Mouse (Mus musculus): ENCODE results near the gene Prl.
"Not testable (repeated sequence)": the region's sequence is repeated elsewhere in the genome, so short reads cannot be mapped to it uniquely, and the experiment has no call there.

Gene Prl

DNA sequence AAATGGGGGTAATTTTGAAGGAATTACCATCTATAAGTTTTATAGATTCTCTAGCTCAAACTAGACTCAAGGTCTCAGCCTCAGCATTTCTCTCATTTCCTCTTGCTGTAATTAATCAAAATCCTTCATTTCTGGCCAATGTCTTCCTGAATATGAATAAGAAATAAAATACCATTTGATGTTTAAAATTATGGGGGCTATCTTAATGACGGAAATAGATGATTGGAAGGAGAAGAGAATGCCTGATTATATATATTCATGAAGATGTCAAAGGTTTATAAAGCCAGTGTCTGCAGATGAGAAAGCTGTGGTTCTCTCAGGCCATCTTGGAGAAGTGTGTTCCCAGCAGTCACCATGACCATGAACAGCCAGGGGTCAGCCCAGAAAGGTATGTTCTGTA, at the start of gene Prl:
Prl (plus strand) TSS at position 301 of the 400 bp plus-strand sequence.
- DNase-seq (ENCODE audit: low spot score): no peak

DNA sequence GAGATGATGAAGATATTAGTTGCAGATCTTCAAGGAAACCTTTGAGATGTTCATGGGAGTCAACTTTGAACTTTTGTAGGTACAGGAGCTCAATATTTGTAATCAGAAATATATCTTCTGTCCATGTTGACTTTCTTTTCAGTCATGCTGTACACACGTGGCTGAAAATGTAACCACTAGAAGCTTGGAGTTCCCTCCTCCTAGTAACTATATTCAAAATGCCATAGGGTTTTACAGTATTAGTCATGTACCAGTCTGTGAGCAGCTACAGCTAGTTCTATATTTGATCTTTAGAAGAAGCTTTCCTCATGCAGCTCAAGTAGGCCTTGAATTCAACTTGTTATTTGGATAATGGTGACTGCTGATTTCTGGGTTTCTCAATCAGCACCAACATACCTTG, 30.8 kb upstream of the Prl start:
- DNase-seq (ENCODE audit: low spot score): no peak

DNA sequence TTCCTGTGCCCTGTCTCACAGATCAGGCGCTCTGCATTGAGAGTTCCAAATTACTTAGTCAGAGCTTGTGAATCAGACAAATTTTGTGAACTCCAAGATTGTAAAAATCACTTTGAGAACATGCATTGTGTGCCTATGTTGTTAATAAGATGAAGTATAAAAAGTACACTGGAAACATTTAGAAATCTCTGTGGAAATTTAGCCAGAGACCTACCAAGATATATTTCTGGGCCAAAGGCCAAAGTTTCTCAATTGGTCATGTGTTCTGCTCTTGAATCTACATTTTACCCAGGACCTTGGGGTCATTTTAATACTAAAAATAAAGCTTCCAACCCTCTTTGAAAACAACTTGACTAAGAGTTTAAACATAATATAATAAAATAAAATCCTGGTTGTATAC, 30.0 kb upstream of the Prl start:
- DNase-seq (ENCODE audit: low spot score): no peak

DNA sequence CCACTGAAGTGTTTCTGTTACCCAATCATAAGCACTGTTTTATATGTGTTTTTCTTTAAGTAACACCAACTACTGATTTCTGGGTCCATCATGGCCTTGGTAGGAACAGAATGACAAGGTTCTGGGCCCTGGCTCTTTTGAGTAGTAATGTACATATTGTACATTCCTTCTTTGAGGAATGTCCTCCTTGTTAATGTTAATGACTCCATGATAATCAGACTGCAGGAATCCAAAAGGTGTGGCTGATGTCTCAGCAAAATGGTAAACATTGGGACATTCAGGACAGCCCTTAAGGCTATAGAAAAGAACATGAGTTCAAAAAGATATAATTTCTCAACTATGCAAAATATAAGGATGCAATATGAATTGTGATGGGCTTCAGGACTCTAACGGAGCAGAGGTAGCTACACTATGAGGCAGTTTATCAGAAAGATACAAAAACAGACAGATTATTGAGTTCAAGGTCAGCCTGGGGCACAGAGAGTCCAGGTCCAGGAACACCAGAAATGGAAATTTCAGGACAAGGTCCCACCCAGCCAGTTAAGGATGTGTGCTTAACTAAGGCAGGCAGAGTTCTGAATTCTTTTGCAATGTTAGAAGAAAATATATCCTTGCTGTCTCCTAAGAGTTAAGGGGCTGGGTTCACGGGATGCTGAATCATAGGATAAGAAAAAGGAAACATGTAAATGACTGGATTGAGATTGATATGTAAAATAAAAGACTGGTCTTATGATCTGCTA, 28.7 kb upstream of the Prl start:
- DNase-seq (ENCODE audit: low spot score): no peak

DNA sequence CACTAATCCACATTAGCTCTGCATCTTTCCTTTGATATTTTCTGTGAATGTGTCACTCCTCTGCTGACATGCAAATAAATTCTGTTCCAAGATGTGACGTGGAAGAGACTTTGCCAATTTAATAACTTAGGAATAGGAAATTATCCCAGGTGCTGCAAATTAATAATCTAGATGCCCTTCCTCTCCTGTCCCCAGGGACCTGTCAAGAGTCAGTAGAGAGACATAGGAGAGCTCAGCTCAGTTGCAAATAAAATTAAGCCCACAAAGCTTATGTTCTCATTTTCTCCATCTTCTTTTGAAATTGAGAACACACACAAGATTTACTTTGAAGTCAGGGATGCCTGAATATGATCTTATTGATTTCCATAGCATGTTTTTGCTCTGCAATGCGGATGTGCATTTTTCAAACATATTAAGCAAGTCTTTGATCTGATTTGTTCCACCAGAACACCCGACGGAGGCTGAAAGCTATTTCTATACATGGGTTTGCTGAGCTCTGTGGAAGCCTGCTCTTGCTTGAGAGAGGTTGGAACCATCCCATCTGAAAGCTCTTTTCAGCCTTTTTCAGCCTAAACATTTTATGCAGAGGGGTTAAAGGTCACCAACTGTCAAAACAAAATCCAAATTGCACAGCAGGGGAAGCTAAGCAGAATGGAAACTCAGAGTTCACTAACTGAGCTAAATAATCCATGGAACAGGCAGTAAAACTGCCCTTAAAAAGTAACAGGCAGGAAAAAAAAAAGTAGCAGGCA, 26.1 kb upstream of the Prl start:
- DNase-seq (ENCODE audit: low spot score): no peak

DNA sequence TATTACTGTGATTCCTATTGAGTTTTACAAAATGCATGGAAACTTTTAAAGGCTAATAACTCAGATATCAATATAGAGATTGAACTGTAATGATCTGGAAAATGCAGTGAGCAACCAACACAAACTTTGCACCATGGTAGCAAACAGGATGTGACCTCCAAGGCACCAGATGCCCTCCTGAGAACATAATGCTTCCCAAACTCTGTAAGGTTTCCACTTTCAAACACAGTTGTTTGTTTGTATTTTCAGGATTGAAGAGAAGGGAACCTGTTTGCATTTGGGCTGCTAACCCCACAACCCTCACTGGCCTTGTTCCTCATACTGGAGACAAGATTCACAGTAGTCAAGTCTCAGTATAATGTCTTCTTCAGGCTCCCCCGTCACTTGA, 25.5 kb upstream of the Prl start:
- DNase-seq (ENCODE audit: low spot score): no peak

DNA sequence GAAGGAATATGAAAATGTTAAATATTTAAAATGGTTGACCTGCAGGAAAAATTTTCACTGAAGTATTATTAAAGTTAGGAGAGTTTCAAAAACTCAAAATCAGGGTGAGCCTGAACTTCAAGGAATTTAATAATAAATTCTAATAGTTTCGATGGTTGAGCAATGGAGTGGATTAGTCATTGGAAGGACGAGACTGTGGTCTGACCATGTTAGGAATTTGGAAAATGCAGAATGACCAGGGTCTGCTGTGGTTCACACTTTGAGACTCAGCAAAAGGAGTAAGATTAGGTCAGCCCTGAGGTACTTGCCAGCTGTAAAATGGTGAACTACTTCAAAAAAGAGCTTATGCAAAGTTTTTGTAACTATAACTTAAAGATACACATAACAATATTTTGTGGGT, 24.4 kb upstream of the Prl start:
- no peak for DNase-seq (ENCODE audit: low spot score)

DNA sequence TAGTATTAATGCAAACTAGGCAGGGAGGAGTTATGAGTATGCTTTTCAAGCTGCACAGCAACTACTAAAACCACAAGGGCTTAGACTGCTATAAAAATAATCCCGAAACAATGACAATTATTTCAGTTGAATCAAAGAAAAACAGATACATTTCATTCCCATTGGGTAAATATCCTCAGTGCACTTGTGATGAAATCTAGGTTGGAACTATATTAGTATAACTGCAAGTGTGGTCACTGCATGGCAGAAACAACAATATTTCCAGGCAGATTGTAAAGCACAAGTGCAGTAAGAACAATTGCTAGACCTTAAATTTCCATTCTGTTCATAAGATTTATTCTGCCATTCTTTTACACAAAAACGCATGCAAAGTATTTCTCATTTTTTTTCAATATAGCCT, 15.2 kb upstream of the Prl start:
- DNase-seq (ENCODE audit: low spot score): no peak

DNA sequence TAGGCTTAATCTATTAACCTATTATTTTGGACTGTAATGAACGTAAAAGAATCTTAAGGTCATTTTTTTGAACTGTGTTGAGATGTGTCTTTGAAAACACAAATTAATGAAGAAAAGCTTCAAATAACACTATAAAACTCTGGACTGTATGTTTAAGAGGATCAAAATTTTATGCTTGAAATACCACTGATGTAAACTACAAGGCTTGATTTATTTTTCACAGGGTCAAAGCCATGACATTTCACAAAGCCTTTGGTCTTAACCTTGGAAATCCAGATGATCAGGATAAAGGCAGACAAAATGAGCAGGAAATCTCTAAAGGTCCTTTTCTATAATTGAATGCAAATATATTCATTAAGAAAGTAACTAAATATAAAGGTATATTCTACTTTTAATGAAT, 14.0 kb upstream of the Prl start:
- no peak for DNase-seq (ENCODE audit: low spot score)

DNA sequence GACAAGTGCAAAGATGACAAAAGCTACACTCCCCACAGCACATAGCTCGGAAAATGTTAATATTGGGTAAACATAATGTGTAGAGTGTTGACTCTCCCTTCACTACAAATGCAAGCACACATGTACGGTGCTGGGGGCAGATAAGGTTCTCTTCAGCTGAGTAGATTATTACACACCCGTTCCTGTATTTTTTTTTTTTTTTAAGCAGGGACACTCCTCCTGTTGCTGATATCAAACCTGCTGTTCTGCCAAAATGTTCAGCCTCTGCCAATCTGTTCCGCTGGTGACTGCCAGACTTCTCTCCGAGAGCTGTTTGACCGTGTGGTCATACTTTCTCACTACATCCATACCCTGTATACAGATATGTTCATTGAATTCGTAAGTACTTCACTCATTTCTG, 1.8 kb downstream of the Prl start:
- no peak for DNase-seq (ENCODE audit: low spot score)

DNA sequence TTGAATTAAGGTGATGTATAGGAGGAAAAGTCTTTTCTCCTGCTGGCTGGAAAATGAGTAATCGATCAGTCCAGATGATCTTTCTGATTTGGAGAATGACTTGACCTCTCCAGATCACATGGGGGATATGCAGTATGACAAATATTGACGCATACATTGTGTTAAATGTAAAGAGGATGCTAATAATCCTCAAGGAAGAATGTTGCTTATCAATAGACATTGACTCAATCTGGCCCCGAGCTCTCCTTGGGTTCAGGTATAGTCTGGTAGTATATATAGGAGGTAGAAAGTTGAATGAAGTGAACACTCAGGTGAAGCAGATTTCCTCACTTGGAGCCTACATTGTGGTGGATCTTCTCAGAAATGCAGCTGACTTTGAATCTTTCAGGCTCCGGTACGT, 36.5 kb downstream of the Prl start, which contains the start of gene Prl3d1:
Prl3d1 (plus strand) TSS at position 301 of the 400 bp plus-strand sequence.
- not testable (repeated sequence) for DNase-seq (ENCODE audit: low spot score)

Data from MN1 (cell line).